Mouse (Mus musculus) heart, postnatal 0 days (tissue): ENCODE data around the gene Pofut1.

Experiments used
- CTCF ChIP-seq: IDR thresholded peaks from 2 replicates; pipeline ENCODE4 v1.5.1; 2016; ENCODE audit warnings: antibody characterized with exemption, control low read depth, low read depth
- EP300 ChIP-seq: IDR thresholded peaks from 2 replicates; pipeline ENCODE4 v1.6.1; 2016; ENCODE audit warnings: antibody characterized with exemption, low read depth

- no peak for TF ChIP-seq CTCF
- no peak for TF ChIP-seq EP300
Observed at GRCm38 (mm10) chr2:153274919-153275247, 33.5 kb downstream of the Pofut1 start.
